Mouse (Mus musculus) embryonic facial prominence, embryonic 15.5 days (tissue): ENCODE results near the gene Rsph14. TPM values are rescaled to one million over a fixed set of nuclear protein-coding genes. Genes with fewer than 3 reads are reported as not detected.
"Not testable (repeated sequence)": the region's sequence is repeated elsewhere in the genome, so short reads cannot be mapped to it uniquely, and the experiment has no call there.

Experiments
- ATAC-seq: fragments of 200-750 bp; cut with Nextera tagmentation; 2 replicates; pipeline ENCODE4 v1.8.0; 2017; ENCODE audit warnings: low read depth, moderate TSS enrichment; ENCODE audit not compliant: insufficient number of reproducible peaks, low FRiP score, low TSS enrichment
- H3K27ac ChIP-seq: fragments of 300-500 bp; sonication (generic); replicated peaks from 2 replicates; pipeline ENCODE4 v1.5.1; 2015; ENCODE audit warnings: mild to moderate bottlenecking, inconsistent platforms
- H3K27me3 ChIP-seq: fragments of 300-500 bp; sonication (generic); 2 replicates; pipeline ENCODE4 v1.6.1; 2015; ENCODE audit warnings: inconsistent platforms
- H3K36me3 ChIP-seq: fragments of 300-500 bp; sonication (generic); 2 replicates; pipeline ENCODE4 v1.6.1; 2015; ENCODE audit warnings: mild to moderate bottlenecking, inconsistent platforms
- H3K4me1 ChIP-seq: fragments of 300-500 bp; sonication (generic); 2 replicates; pipeline ENCODE4 v1.6.1; 2015; ENCODE audit warnings: inconsistent platforms
- H3K4me2 ChIP-seq: fragments of 300-500 bp; sonication (generic); replicated peaks from 2 replicates; pipeline ENCODE4 v1.6.1; 2015; ENCODE audit warnings: mild to moderate bottlenecking, inconsistent platforms
- H3K4me3 ChIP-seq: fragments of 300-500 bp; sonication (generic); replicated peaks from 2 replicates; pipeline ENCODE4 v1.5.1; 2015; ENCODE audit warnings: mild to moderate bottlenecking, inconsistent platforms
- H3K9ac ChIP-seq: fragments of 300-500 bp; sonication (generic); 2 replicates; pipeline ENCODE4 v1.6.1; 2015; ENCODE audit warnings: inconsistent platforms
- H3K9me3 ChIP-seq: fragments of 300-500 bp; sonication (generic); replicated peaks from 2 replicates; pipeline ENCODE4 v1.6.1; 2016; ENCODE audit warnings: inconsistent platforms
- WGBS: fragments of 180-500 bp; shearing (Covaris S2); methylation state at CpG from one replicate; pipeline ENCODE4 v1.1.7; 2015; 5-methylcytosine and 5-hydroxymethylcytosine counted together
- polyA plus RNA-seq: library from polyadenylated mRNA; unstranded; fragments of >200 nt; fragmentation: Nextera tagmentation; extraction: Ambion mirVana; gene quantifications from 2 replicates; pipeline ENCODE4 v1.2.1, GENCODE M21; 2015

Rsph14 gene
- polyA plus RNA-seq, 1 experiment from 2014 or later = 6.9 TPM

DNA sequence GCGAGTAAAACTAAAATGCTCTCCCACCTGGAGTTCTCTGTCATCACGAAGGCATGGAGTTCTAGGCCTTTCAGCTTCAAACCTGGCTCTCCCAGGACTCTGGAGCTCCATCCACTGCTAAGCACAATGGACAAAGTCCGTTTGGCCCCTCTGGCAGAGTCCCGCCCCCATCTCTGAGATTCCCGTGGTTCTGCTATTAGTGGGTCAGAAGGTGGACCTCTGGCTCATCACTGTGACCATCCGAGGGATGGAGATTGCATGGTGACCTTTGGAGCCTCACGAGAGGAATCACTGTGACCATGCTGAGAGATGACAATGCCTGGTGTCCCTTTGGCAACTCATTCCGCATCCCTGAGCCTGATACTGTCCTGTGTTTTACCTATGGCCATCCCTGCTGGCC lies 20.5 kb upstream of the Rsph14 start:
- H3K4me2 ChIP-seq = no peak overlapping the region
- H3K4me1 ChIP-seq = 0 out of 2 replicates have a peak, but pooled peaks cover 3% of the 10 kb centered on the region
- H3K27me3 ChIP-seq = no peaks in the 10 kb centered on the region
- no peak for ATAC-seq
- H3K4me3 ChIP-seq = no peak overlapping the region
- no peaks in the 10 kb centered on the region for H3K9me3 ChIP-seq
- H3K27ac ChIP-seq = no peak overlapping the region
- H3K9ac ChIP-seq = no peak overlapping the region
- no peaks in the 10 kb centered on the region for H3K36me3 ChIP-seq
- 82% methylated on average over 8 of the region's 8 CpGs for WGBS

- no peak for ATAC-seq
- Histone ChIP-seq H3K4me2 (no peak overlapping the region), H3K27me3 (no peaks in the 10 kb centered on the region), H3K9me3 (no peaks in the 10 kb centered on the region), H3K27ac (no peak overlapping the region), H3K4me3 (no peak overlapping the region), H3K9ac (no peak overlapping the region), H3K36me3 (0 out of 2 replicates have a peak, but pooled peaks cover 3% of the 10 kb centered on the region), H3K4me1 (0 out of 2 replicates have a peak, but pooled peaks cover 3% of the 10 kb centered on the region)
- 91% methylated on average over 21 of the region's 21 CpGs for WGBS
These were observed 19.1 kb upstream of the Rsph14 start for GRCm38 (mm10) chr10:75051364-75052074.

DNA sequence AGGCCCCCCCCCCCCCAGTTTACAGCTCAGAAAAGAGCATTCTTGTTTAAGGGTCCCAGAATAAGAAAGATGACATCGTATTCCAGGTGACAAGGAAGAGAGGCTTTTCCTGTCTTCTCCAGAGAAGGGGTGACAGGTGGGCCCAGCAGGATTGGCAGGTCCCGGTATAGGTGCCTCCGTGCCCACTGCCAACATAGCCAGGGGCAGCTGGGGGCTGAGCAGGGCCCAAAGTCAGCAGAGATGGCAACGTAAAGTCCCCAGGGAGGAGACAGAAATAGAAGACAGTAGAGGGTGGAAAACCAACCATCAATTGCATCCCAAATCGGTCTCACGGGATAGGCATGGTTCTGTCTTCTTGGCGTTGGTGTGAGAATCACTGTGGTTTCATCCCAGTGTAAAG lies 16.3 kb upstream of the Rsph14 start:
- no peak overlapping the region for H3K4me3 ChIP-seq
- H3K27me3 ChIP-seq = no peaks in the 10 kb centered on the region
- 89% methylated on average over 7 of the region's 7 CpGs for WGBS
- H3K4me2 ChIP-seq = no peak overlapping the region
- H3K27ac ChIP-seq = no peak overlapping the region
- no peaks in the 10 kb centered on the region for H3K9me3 ChIP-seq
- H3K36me3 ChIP-seq = 0 out of 2 replicates have a peak, but pooled peaks cover 8% of the 10 kb centered on the region
- H3K4me1 ChIP-seq = no peaks in the 10 kb centered on the region
- no peak overlapping the region for H3K9ac ChIP-seq
- no peak for ATAC-seq

GRCm38 (mm10) chr10:75045831-75046230 lies 13.4 kb upstream of the Rsph14 start:
- no peak for ATAC-seq
- Histone ChIP-seq H3K27me3 (no peaks in the 10 kb centered on the region), H3K4me2 (no peak overlapping the region), H3K4me3 (no peak overlapping the region), H3K9me3 (no peaks in the 10 kb centered on the region), H3K4me1 (no peaks in the 10 kb centered on the region), H3K27ac (no peak overlapping the region), H3K9ac (no peak overlapping the region), H3K36me3 (peaks cover 13% of the 10 kb centered on the region; the same call in 1 of the 2 replicates)
- 92% methylated on average over 15 of the region's 15 CpGs for WGBS

GRCm38 (mm10) chr10:75044459-75044858 lies 12.1 kb upstream of the Rsph14 start:
- Histone ChIP-seq H3K4me1 (no peaks in the 10 kb centered on the region), H3K27ac (no peak overlapping the region), H3K4me2 (no peak overlapping the region), H3K27me3 (no peaks in the 10 kb centered on the region), H3K9me3 (no peaks in the 10 kb centered on the region), H3K9ac (no peak overlapping the region), H3K4me3 (no peak overlapping the region), H3K36me3 (peaks cover 13% of the 10 kb centered on the region; the same call in 1 of the 2 replicates)
- WGBS = 31% methylated on average over 7 of the region's 7 CpGs
- peak; percentile 21; the same call in 1 of the 2 replicates for ATAC-seq

- H3K9me3 ChIP-seq, H3K9ac ChIP-seq, H3K4me3 ChIP-seq, ATAC-seq, H3K4me2 ChIP-seq, H3K4me1 ChIP-seq, H3K27me3 ChIP-seq, H3K27ac ChIP-seq: not testable (repeated sequence)
- WGBS = 0% methylated on average over 1 of the region's 1 CpGs
- peaks cover 13% of the 10 kb centered on the region; the same call in 1 of the 2 replicates for H3K36me3 ChIP-seq
These were observed 9.7 kb upstream of the Rsph14 start for GRCm38 (mm10) chr10:75042060-75042459.

DNA sequence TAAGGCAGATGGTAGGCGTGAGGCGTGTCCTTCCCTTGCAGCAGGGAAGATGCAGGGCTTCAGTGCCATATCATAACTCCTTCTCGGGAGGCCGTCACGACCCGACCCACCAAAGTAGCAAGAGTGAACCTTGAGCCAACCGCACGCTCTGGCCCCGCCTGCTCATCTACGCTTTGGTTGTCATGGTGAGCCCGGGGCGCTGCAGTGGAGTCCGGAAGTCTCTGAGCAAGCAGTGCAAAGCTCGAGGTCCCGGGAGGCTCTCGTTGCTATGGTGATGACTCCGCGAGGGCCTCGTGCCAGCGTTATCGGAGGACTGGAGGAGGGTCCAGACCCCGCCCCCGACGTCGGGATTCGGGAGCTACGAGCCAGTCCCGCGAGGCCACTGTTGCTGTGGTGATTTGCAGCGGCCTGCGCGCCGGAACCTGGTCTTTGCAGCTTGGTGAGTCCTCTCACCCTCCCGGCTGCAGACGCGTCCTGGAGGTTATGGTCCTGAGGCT lies 4.5 kb upstream of the Rsph14 start, which contains the start of gene Rab36:
TSS of gene Rab36 (plus strand) at position 176 of the 497 bp plus-strand sequence.
- peak; percentile 91 for ATAC-seq
- H3K27ac ChIP-seq = peak within 1 kb of the TSS; percentile 65; the same call in 1 of the 2 replicates
- peak within 1 kb of the TSS; percentile 72 for H3K4me2 ChIP-seq
- peak within 1 kb of the TSS; percentile 49; the same call in 1 of the 2 replicates for H3K9ac ChIP-seq
- H3K4me3 ChIP-seq = peak within 1 kb of the TSS; percentile 42
- no peaks in the 10 kb centered on the region for H3K27me3 ChIP-seq
- peaks cover 17% of the 10 kb centered on the region for H3K4me1 ChIP-seq
- no peaks in the 10 kb centered on the region for H3K9me3 ChIP-seq
- under 1% methylated on average over 36 of the region's 36 CpGs for WGBS
- no peaks in the 10 kb centered on the region for H3K36me3 ChIP-seq

GRCm38 (mm10) chr10:75031345-75032114 lies 856 bp downstream of the Rsph14 start:
- Histone ChIP-seq H3K27ac (no peak overlapping the region), H3K27me3 (no peaks in the 10 kb centered on the region), H3K4me2 (no peak overlapping the region), H3K36me3 (no peaks in the 10 kb centered on the region), H3K4me3 (no peak overlapping the region), H3K9ac (no peak overlapping the region), H3K9me3 (no peaks in the 10 kb centered on the region), H3K4me1 (peaks cover 10% of the 10 kb centered on the region)
- whole genome bisulfite sequencing = 68% methylated on average over 5 of the region's 5 CpGs
- no peak for ATAC-seq

GRCm38 (mm10) chr10:75030234-75030633 lies 2.2 kb downstream of the Rsph14 start:
- peaks cover 5% of the 10 kb centered on the region for H3K4me1 ChIP-seq
- no peak for ATAC-seq
- no peak overlapping the region for H3K4me2 ChIP-seq
- no peaks in the 10 kb centered on the region for H3K9me3 ChIP-seq
- 69% methylated on average over 3 of the region's 3 CpGs for WGBS
- H3K4me3 ChIP-seq = no peak overlapping the region
- H3K9ac ChIP-seq = no peak overlapping the region
- no peak overlapping the region for H3K27ac ChIP-seq
- H3K27me3 ChIP-seq = no peaks in the 10 kb centered on the region
- no peaks in the 10 kb centered on the region for H3K36me3 ChIP-seq

DNA sequence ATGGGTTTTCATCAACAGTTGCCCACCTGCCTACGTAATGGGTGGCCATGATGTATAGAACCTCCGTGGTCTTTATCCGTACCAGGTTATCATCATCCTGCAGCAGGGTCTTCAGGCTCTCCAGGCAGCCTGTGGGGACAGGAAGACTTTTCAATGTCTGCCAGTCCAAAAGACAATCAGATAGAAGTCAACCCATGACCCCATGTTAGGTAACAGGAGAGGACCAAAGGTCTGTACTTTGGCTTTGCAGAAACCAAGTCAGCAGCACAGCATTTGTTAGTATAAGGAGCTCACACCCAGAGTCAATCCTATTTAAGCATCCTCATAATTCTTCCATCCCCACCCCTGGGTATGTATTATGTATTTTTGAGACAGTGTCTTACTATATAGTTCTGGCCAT lies 2.7 kb downstream of the Rsph14 start:
- whole genome bisulfite sequencing = 98% methylated on average over 3 of the region's 3 CpGs
- Histone ChIP-seq H3K4me1 (peaks cover 5% of the 10 kb centered on the region), H3K36me3 (no peaks in the 10 kb centered on the region), H3K27ac (no peak overlapping the region), H3K4me3 (no peak overlapping the region), H3K9ac (no peak overlapping the region), H3K27me3 (no peaks in the 10 kb centered on the region), H3K4me2 (no peak overlapping the region), H3K9me3 (no peaks in the 10 kb centered on the region)
- no peak for ATAC-seq

GRCm38 (mm10) chr10:75028743-75029142 lies 3.6 kb downstream of the Rsph14 start:
- no peak overlapping the region for H3K9ac ChIP-seq
- ATAC-seq = no peak
- no peaks in the 10 kb centered on the region for H3K36me3 ChIP-seq
- H3K27ac ChIP-seq = no peak overlapping the region
- H3K4me3 ChIP-seq = no peak overlapping the region
- H3K4me1 ChIP-seq = peaks cover 5% of the 10 kb centered on the region
- 91% methylated on average over 8 of the region's 8 CpGs for WGBS
- no peaks in the 10 kb centered on the region for H3K9me3 ChIP-seq
- H3K27me3 ChIP-seq = no peaks in the 10 kb centered on the region
- H3K4me2 ChIP-seq = no peak overlapping the region
